Comparison of ENCODE assay signal across 12 mouse cellular contexts in genomic region chr12:100728646-100729485, GRCm38 (mm10). TPM values are rescaled to one million over a fixed set of nuclear protein-coding genes. Genes with fewer than 3 reads are reported as not detected.
DNase-seq lines count a peak whose midpoint lies in the region; ATAC-seq and TF ChIP-seq lines count a peak whose summit lies in the region.
"Had no signal": no experiment of that assay in that cellular context is flagged by ENCODE, and none has a peak within 500 bp of the region (broad histone marks: within the 10 kb centered on the region; RNA-seq: fewer than 3 reads in every experiment).

No protein-coding gene starts in this region.

- H3K4me1 ChIP-seq in embryonic facial prominence, embryonic 10.5 days = peaks cover 9% of the 10 kb centered on the region

- no peaks in the 10 kb centered on the region for H3K27me3 ChIP-seq in embryonic facial prominence, embryonic 10.5 days (replicated peaks; ENCODE audit: low read depth, poor library complexity, severe bottlenecking)

- 82% methylated on average over 14 of the region's 14 CpGs for WGBS in embryonic facial prominence, embryonic 10.5 days

- ATAC-seq in megakaryocyte progenitor cell, adult 5-6 weeks (replicated peaks; ENCODE audit: poor library complexity) = peak; percentile 38
- ATAC-seq: forebrain, embryonic 16.5 days had no signal

- no peak overlapping the region for H3K4me3 ChIP-seq in layer of hippocampus, adult 2 months
- no peak overlapping the region for H3K4me3 ChIP-seq in embryonic facial prominence, embryonic 10.5 days

- TF ChIP-seq CTCF in layer of hippocampus, adult 2 months (conservative IDR thresholded peaks at IDR 0.05) = no peak

- no peaks in the 10 kb centered on the region for H3K36me3 ChIP-seq in embryonic facial prominence, embryonic 10.5 days (replicated peaks)

- H3K9me3 ChIP-seq in embryonic facial prominence, embryonic 10.5 days = 0 out of 2 replicates have a peak, but pooled peaks cover 3% of the 10 kb centered on the region

- no peak overlapping the region for H3K27ac ChIP-seq in layer of hippocampus, adult 2 months
- no peak overlapping the region for H3K27ac ChIP-seq in embryonic facial prominence, embryonic 10.5 days (replicated peaks)

- DNase-seq in layer of hippocampus, adult 9-11 months = peak; percentile 58
- DNase-seq in layer of hippocampus, adult 2 months (ENCODE audit: low spot score in 2 of 2) = no peak
- DNase-seq in liver = peak; percentile 40
- DNase-seq in thymus, postnatal 36 days = peak; percentile 43 to 47
- no peak for DNase-seq in layer of hippocampus, postnatal 25 days (ENCODE audit: extremely low spot score in 1 of 2, low spot score in 1 of 2)
- DNase-seq in embryonic facial prominence, embryonic 10.5 days (ENCODE audit: low spot score) = no peak
- DNase-seq in right cerebral cortex, postnatal 14 days = no peak
- DNase-seq: adrenal gland, postnatal 10 days; kidney, adult 8-10 months; left cerebral cortex, postnatal 4 days had no signal

RNA-seq across cellular contexts. Expression of gene Rps6ka5, which starts 2.1 kb away (rescaled TPM):
- total RNA-seq in layer of hippocampus, adult 2 months (2021) = 10 to 100 TPM; 25.7 to 26.0 TPM
- total RNA-seq in megakaryocyte progenitor cell, adult 5-6 weeks (2015) = 21.8 and 26.2 TPM in 2 replicates
- total RNA-seq in megakaryocyte progenitor cell, adult 5-6 weeks (2017) = 25.4 and 29.1 TPM in 2 replicates
- total RNA-seq in layer of hippocampus, postnatal 25 days (2021) = 10 to 100 TPM; 20.9 to 22.4 TPM
- 3.6 and 3.7 TPM in 2 replicates for polyA plus RNA-seq in embryonic facial prominence, embryonic 10.5 days (2016; fragmentation: Nextera tagmentation; extraction: Ambion mirVana)

RNA-seq across cellular contexts. Expression of gene Dglucy, which starts 50.0 kb away (rescaled TPM):
- total RNA-seq in layer of hippocampus, adult 2 months (2021) = 1 to 10 TPM; 6.1 to 8.3 TPM
- 12.5 and 15.1 TPM in 2 replicates for total RNA-seq in megakaryocyte progenitor cell, adult 5-6 weeks (2015)
- total RNA-seq in megakaryocyte progenitor cell, adult 5-6 weeks (2017) = 13.1 and 15.3 TPM in 2 replicates
- 1 to 10 TPM; 6.4 to 7.4 TPM for total RNA-seq in layer of hippocampus, postnatal 25 days (2021)
- 0.24 TPM in 1 of 2 replicates, not detected in the other for polyA plus RNA-seq in embryonic facial prominence, embryonic 10.5 days (2016; fragmentation: Nextera tagmentation; extraction: Ambion mirVana)

Comparison
In these comparisons a context has a peak if more than half of its experiments do, and no peak if none do; other contexts are left out.
1. DNase-seq: peak in layer of hippocampus, adult 9-11 months (single experiment), liver (single experiment) and thymus, postnatal 36 days (2 of 2); none in layer of hippocampus, adult 2 months (0 of 2), layer of hippocampus, postnatal 25 days (0 of 2), embryonic facial prominence, embryonic 10.5 days (single experiment) and right cerebral cortex, postnatal 14 days (single experiment).